Mouse (Mus musculus) ES-Bruce4 (cell line): ENCODE data around the gene Wnk4.

Experiments used
- CTCF ChIP-seq: IDR thresholded peaks from one replicate; pipeline ENCODE4 v1.8.1; 2011; ENCODE audit warnings: low read depth, low read length
- EP300 ChIP-seq: IDR thresholded peaks from 2 replicates; pipeline ENCODE4 v1.6.1; 2011; ENCODE audit warnings: low read depth, low read length; ENCODE audit not compliant: insufficient read depth
- POLR2A ChIP-seq: IDR thresholded peaks from one replicate; pipeline ENCODE4 v1.8.1; 2011; ENCODE audit warnings: low read length; ENCODE audit not compliant: insufficient read depth

GRCm38 (mm10) chr11:101302004-101302798, 41.8 kb downstream of the Wnk4 start, which contains the start of gene Becn1:
- TF ChIP-seq CTCF (peak; percentile 92), POLR2A (no peak), EP300 (peak; percentile 47; the same call in 1 of the 2 replicates)
